Mouse (Mus musculus) midbrain, postnatal 0 days (tissue): ENCODE measurements around the gene Ms4a18. TPM values are rescaled to one million over a fixed set of nuclear protein-coding genes. Genes with fewer than 3 reads are reported as not detected.
"Not testable (repeated sequence)": the region's sequence is repeated elsewhere in the genome, so short reads cannot be mapped to it uniquely, and the experiment has no call there.

Source experiments
- ATAC-seq: fragments of 200-750 bp; cut with Nextera tagmentation; 2 replicates; pipeline ENCODE4 v1.8.0; 2017; ENCODE audit warnings: moderate number of reproducible peaks, mild to moderate bottlenecking, moderate TSS enrichment, moderate library complexity; ENCODE audit not compliant: low FRiP score
- DNase-seq: peaks from one replicate; pipeline ENCODE4 v3.0.0-alpha.2; 2015; ENCODE audit warnings: low spot score
- H3K27ac ChIP-seq: fragments of 300-500 bp; sonication (generic); 2 replicates; pipeline ENCODE4 v1.5.1; 2014; ENCODE audit warnings: low read depth, mild to moderate bottlenecking, low read length, mixed read lengths
- H3K27me3 ChIP-seq: fragments of 300-500 bp; sonication (generic); 2 replicates; pipeline ENCODE4 v1.6.1; 2014; ENCODE audit warnings: low read length, control low read depth, mixed read lengths; ENCODE audit not compliant: insufficient read depth
- H3K36me3 ChIP-seq: fragments of 300-500 bp; sonication (generic); 2 replicates; pipeline ENCODE4 v1.6.1; 2014; ENCODE audit warnings: low read length, control low read depth, mixed read lengths; ENCODE audit not compliant: insufficient read depth
- H3K4me1 ChIP-seq: fragments of 300-500 bp; sonication (generic); 2 replicates; pipeline ENCODE4 v1.6.1; 2014; ENCODE audit warnings: mild to moderate bottlenecking, control low read depth, antibody characterized with exemption, low read length, mixed read lengths; ENCODE audit not compliant: insufficient read depth
- H3K4me2 ChIP-seq: fragments of 300-500 bp; sonication (generic); 2 replicates; pipeline ENCODE4 v1.6.1; 2014; ENCODE audit warnings: low read depth, mild to moderate bottlenecking, low read length, mixed read lengths; ENCODE audit not compliant: poor library complexity, severe bottlenecking
- H3K4me3 ChIP-seq: fragments of 300-500 bp; sonication (generic); 2 replicates; pipeline ENCODE4 v1.5.1; 2014; ENCODE audit warnings: low read depth, mild to moderate bottlenecking, low read length, moderate library complexity
- H3K9ac ChIP-seq: fragments of 300-500 bp; sonication (generic); replicated peaks from 2 replicates; pipeline ENCODE4 v1.6.1; 2014; ENCODE audit warnings: mild to moderate bottlenecking, low read length, moderate library complexity, mixed read lengths; ENCODE audit not compliant: poor library complexity, severe bottlenecking
- H3K9me3 ChIP-seq: fragments of 300-500 bp; sonication (generic); 2 replicates; pipeline ENCODE4 v1.6.1; 2016; ENCODE audit warnings: low read length, control low read depth
- CTCF ChIP-seq: IDR thresholded peaks from 2 replicates; pipeline ENCODE4 v1.5.1; 2016; ENCODE audit warnings: antibody characterized with exemption, mild to moderate bottlenecking
- WGBS: fragments of 180-500 bp; shearing (Covaris S2); extraction: QIAGEN DNeasy Blood & Tissue Kit; methylation state at CpG from one replicate; pipeline ENCODE4 v1.1.7; 2014; 5-methylcytosine and 5-hydroxymethylcytosine counted together
- polyA plus RNA-seq: library from polyadenylated mRNA; unstranded; fragments of >200 nt; fragmentation: Nextera tagmentation; extraction: Ambion mirVana; gene quantifications from 2 replicates; pipeline ENCODE4 v1.2.1, GENCODE M21; 2015
- total RNA-seq: library from RNA; depleted of rRNA; stranded (reverse); fragments of >200 nt; gene quantifications from 2 replicates; pipeline ENCODE4 v1.2.3, GENCODE M21; 2014; rRNA removed

The Ms4a18 gene
- total RNA-seq (not detected in 2 replicates), polyA plus RNA-seq (not detected in 2 replicates)

DNA sequence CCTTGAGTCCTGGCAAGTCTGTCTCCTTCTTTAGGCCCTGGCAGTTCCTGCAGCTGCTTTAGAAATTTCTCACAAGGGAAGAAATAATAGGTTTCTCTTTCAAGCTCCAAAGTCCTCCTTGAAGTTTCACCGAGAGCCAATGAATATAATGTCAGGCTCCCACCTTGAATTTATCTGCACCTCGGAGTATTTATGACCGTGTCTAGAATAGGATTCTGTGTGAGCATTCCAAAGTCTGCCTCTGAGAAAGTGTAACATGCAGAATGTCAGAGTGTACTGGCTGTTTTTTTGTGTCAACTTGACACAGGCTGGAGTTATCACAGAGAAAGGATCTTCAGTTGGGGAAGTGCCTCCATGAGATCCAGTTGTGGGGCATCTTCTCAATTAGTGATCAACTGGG is at the start of gene Ms4a18:
TSS of gene Ms4a18 (minus strand) at position 141 of the 400 bp plus-strand sequence.
- no peak within 1 kb of the TSS for H3K4me3 ChIP-seq
- no peaks in the 10 kb centered on the region for H3K36me3 ChIP-seq
- H3K27ac ChIP-seq = no peak within 1 kb of the TSS
- H3K27me3 ChIP-seq = no peaks in the 10 kb centered on the region
- 88% methylated on average over 3 of the region's 3 CpGs for WGBS
- no peaks in the 10 kb centered on the region for H3K4me1 ChIP-seq
- H3K9me3 ChIP-seq = no peaks in the 10 kb centered on the region
- TF ChIP-seq CTCF = no peak
- ATAC-seq (no peak), DNase-seq (no peak)
- H3K4me2 ChIP-seq = no peak within 1 kb of the TSS
- no peak within 1 kb of the TSS for H3K9ac ChIP-seq

DNA sequence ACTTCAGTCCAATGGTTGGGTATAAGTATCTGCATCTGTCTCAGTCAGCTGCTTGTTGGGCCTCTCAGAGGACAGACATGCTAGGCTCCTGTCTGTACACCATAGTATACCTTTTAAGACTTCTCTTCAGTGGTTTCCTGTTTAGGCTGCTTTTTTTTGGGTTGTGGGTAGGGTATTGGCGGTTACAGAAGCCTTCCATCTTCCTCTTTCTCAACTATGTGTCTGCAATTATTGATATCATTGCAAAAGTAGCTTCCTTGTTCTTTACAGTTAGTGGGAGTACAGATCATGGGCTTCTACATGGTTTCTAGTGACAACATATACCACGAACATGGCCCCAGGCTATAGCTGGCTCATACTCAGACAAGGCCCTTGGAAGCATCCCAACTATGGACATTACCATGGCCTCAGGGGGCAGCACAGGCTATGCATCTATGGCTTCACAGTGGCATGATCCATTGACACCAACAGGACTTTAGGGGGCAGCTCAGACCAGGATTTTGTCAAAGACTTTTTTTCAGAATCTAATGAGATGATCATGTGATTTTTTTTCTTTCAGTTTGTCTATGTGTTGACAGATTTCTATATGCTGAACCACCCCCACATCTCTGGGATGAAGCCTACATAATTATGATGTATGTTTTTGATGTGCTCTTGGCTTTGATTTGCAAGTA is 47.5 kb upstream of the Ms4a18 start:
- DNase-seq = no peak
- H3K36me3 ChIP-seq = no peaks in the 10 kb centered on the region
- no peak overlapping the region for H3K4me2 ChIP-seq
- no peaks in the 10 kb centered on the region for H3K27me3 ChIP-seq
- no peak for ATAC-seq
- 87% methylated on average over 2 of the region's 2 CpGs for WGBS
- H3K4me1 ChIP-seq = no peaks in the 10 kb centered on the region
- TF ChIP-seq CTCF = no peak
- H3K27ac ChIP-seq = no peak overlapping the region
- no peaks in the 10 kb centered on the region for H3K9me3 ChIP-seq
- H3K9ac ChIP-seq = no peak overlapping the region
- H3K4me3 ChIP-seq = no peak overlapping the region

DNA sequence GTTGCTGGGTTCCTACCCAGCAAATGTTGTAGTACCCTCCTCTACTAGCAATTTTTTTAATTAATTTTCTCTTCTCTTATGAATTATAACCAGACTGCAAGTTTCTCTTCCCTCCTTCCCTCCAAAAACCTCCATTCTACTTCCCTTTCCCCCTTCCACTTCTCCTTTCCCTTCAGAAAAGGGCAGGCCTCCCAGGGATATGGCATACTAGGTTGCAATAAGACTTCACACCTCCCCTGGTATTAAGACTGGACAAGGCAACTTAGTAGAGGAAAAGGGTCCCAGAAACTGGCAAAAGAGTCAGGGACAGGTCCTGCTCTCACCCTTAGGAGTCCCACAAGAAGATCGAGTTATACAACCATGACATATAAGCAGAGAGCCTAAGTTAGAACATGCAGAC is 43.1 kb upstream of the Ms4a18 start:
- TF ChIP-seq CTCF = no peak
- Histone ChIP-seq H3K36me3 (no peaks in the 10 kb centered on the region), H3K27ac (no peak overlapping the region), H3K9me3 (no peaks in the 10 kb centered on the region), H3K4me1 (no peaks in the 10 kb centered on the region), H3K4me2 (no peak overlapping the region), H3K9ac (no peak overlapping the region), H3K27me3 (no peaks in the 10 kb centered on the region), H3K4me3 (no peak overlapping the region)
- DNase-seq = no peak
- WGBS = 89% methylated on average over 1 of the region's 1 CpGs
- ATAC-seq = no peak

DNA sequence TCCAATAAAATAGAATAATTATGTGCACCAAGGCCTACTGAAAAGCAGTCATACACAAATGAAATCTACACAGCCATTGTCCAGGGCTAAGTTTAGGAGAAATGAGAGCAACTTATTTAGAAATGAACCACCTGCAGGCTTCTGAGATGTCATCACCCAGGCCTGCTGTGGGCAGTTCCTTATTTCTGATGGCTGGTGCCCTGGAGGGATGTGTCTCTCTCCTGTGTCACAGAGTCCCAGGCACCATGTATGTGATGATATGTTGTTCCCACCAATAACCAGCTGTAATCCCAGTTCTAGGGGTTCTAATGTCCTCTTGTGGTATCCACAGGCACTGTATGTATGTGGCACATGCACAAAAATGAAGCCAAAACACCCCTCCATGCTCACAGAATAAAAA is 42.1 kb upstream of the Ms4a18 start:
- no peak overlapping the region for H3K27ac ChIP-seq
- no peak for ATAC-seq
- no peak overlapping the region for H3K4me2 ChIP-seq
- H3K36me3 ChIP-seq = no peaks in the 10 kb centered on the region
- H3K4me3 ChIP-seq = no peak overlapping the region
- no peaks in the 10 kb centered on the region for H3K9me3 ChIP-seq
- no peak overlapping the region for H3K9ac ChIP-seq
- no peaks in the 10 kb centered on the region for H3K4me1 ChIP-seq
- TF ChIP-seq CTCF = no peak
- no peaks in the 10 kb centered on the region for H3K27me3 ChIP-seq
- no peak for DNase-seq

DNA sequence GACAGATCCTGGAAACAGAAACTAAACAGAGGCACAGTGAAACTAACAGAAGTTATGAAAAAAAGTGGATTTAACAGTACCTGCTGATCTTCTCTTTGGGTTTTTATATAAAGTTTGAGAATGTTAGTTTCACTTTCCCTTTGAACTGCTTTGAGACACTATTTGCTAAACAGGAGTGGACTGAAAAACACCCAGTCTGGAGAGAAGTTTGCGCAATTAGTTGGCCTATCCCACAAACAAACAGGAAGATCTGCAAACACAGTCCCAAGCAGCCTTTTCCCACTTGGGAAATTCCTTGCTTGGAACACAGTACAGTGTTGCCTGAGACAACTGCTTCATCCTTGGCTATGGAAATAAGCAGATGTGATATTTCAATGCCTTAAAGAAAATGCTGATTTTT is 37.9 kb upstream of the Ms4a18 start:
- H3K27me3 ChIP-seq, H3K9ac ChIP-seq, H3K4me3 ChIP-seq, DNase-seq, H3K9me3 ChIP-seq, H3K4me1 ChIP-seq, H3K4me2 ChIP-seq, H3K36me3 ChIP-seq, H3K27ac ChIP-seq, ATAC-seq: not testable (repeated sequence)
- WGBS = 100% methylated on average over 1 of the region's 1 CpGs

DNA sequence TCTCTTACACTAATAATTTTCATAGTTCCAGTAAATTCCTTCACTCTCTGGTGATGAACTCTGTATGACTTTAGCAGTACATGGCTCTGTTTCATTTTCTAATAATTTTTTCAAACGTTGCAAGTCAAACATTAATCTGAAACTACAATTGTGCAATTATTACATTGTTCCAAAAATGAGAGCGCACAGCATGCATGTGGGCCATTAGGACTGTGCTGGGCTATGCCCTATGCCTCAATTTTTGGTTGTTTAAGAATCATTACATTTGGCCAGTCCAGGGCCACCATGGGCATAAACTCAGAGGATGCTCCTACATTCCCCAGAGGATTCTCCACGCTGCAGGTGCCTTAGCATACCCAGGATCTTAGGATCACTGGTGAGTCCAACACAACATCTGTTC is 35.4 kb upstream of the Ms4a18 start:
- H3K4me2 ChIP-seq = no peak overlapping the region
- no peaks in the 10 kb centered on the region for H3K27me3 ChIP-seq
- TF ChIP-seq CTCF = no peak
- no peaks in the 10 kb centered on the region for H3K36me3 ChIP-seq
- WGBS = 67% methylated on average over 3 of the region's 3 CpGs
- no peak overlapping the region for H3K9ac ChIP-seq
- H3K4me1 ChIP-seq = no peaks in the 10 kb centered on the region
- no peaks in the 10 kb centered on the region for H3K9me3 ChIP-seq
- ATAC-seq (no peak), DNase-seq (no peak)
- H3K4me3 ChIP-seq = no peak overlapping the region
- no peak overlapping the region for H3K27ac ChIP-seq
